Mouse (Mus musculus): ENCODE results near the gene Crlf2.

The Crlf2 gene

DNA sequence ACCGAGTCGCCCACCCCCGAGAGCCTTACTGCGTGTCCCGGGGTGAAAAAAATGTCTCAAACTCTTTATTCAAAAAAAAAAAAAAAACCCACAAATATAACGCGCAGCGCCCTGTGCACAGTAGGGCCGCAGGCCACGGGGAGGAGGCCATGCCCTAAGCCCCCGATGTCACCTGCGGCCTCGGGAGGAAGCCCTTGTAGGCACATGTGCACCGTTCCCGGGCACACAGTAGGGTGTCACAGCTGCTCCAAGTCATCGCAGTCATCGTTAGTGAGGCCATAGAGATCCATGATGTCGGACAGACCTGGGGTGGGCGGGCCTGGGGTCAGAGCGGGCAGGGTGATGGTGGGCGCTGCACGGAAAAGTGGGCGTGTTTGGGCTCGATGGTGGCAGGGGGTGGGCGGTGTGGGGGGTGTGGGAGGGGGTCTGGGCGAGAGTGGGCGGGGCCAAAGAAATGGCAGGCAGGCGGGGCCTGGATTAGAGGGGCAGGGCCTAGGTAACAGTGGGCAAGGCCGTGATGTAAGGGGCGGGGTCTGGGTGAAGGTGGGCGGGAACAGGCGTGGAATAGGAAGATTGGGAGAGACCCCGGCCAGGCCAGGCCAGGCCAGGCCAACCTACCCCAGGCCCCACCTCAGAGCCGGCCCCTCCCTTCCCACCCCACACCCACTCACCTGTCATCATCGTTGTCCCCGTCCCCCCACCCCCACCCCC, 8.4 kb downstream of the Crlf2 start:
- peak in 1 of 2 experiments; percentile 10 for DNase-seq (ENCODE audit: inconsistent age in 2 of 2, low spot score in 1 of 2)

DNA sequence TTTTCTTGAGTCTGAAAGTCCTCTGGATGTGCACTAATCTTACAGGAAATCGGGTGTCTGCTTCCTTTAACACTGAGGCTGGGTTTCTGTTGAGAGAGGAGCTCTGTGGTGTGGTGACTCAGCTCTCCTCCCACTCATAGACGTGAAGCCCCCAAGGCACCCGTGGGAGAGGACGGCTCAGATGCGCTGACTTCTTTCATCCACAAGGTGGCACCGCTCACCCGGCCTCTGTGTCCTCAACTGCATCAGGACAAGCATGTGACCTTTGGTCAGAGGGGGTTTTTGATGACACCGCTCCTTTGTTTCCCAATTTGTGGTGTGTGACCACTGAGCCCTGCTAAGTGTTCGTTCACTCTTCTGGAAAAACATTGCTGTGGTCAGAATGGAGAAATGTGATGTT, 10.1 kb downstream of the Crlf2 start:
- peak; percentile 32 to 66 for DNase-seq (ENCODE audit: inconsistent age in 2 of 2, low spot score in 1 of 2)

DNA sequence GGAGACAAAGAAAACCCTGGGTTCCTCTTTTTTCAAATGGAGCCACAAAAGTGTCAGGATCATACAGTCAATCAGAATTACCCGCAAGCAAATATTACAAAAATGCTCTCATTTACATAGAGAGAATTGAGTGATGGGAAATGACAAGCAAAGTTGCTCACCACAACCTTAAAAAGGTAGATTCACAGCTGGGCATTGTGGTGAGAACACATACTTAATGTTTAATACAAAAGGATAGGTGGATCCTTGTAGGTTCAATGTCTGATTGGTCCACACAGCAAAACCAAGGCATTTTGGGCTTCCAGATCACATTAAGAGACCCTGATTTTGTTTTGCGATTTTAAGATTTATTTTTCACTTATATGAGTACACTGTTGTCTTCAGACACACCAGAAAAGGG, 11.7 kb downstream of the Crlf2 start:
- no peak for DNase-seq (ENCODE audit: inconsistent age in 2 of 2, low spot score in 1 of 2)

DNA sequence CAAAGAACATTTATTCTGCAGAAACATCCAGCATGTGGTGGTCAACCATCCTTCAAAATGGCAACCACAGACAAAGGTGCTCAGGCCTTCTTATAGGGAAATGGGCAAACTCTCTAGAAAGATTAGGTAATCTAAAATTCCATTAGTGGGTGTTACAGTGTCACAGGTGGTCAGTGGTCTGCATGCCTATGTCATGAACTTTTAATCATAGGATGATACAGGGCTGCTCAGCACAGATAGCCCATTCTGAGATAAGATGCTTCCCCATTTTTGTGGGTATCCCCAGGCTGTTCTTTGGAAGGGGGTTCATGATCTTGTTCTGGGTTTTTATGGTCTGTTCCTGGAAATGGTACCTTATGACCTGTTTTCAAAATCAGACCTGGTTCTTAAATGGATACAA, 49.1 kb downstream of the Crlf2 start:
- DNase-seq (ENCODE audit: inconsistent age in 2 of 2, low spot score in 1 of 2): no peak

DNA sequence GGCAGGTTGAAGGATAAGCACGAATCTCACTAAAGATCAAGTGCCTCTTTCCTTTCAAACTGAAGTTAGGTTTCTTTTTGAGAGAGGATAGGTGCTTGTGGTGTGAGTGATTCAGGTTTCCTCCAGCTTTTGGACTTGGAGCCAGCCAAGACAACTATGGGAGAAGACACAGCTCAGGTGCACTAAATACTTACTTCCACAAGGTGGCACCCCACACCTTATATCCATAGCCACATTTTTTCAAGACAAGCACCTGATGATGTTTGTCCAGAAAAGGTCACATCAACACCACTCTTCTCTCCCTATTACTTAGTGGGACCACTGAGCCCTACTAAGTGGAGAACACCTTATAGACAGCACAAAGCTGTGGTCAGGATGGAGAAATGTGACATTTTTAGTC, 52.1 kb downstream of the Crlf2 start:
- peak; percentile 13 to 61 for DNase-seq (ENCODE audit: inconsistent age in 2 of 2, low spot score in 1 of 2)

Measured in adrenal gland, adult (tissue).